Mouse (Mus musculus) NIH3T3 (cell line): ENCODE measurements at regions not wholly inside any gene's neighbourhood (a gene's known extent, or its start where the extent isn't known, plus 50 kb on each side); places are given as distances from the start of the nearest gene placed in this dataset.

Experiments
- DNase-seq: peaks from one replicate; pipeline ENCODE4 v3.0.0-alpha.2; 2012; ENCODE audit warnings: low read depth

- peak; percentile 35 for DNase-seq
Observed at GRCm38 (mm10) chr10:50241645-50242044, 350.8 kb upstream of the Ascc3 start.

GRCm38 (mm10) chr10:50203587-50203986, 388.9 kb upstream of the Ascc3 start:
- peak; percentile 3 for DNase-seq

- no peak for DNase-seq
Observed at GRCm38 (mm10) chr10:50201691-50202090, 390.8 kb upstream of the Ascc3 start.

GRCm38 (mm10) chr10:50199857-50200256, 392.6 kb upstream of the Ascc3 start:
- DNase-seq: peak; percentile 48

- no peak for DNase-seq
Observed at GRCm38 (mm10) chr10:50197897-50198538, 394.5 kb upstream of the Ascc3 start.

GRCm38 (mm10) chr10:50190276-50190675, 401.7 kb upstream of the Grik2 start:
- no peak for DNase-seq

- DNase-seq: no peak
Observed at GRCm38 (mm10) chr10:50169116-50169515, 380.6 kb upstream of the Grik2 start.

GRCm38 (mm10) chr10:50138351-50138750, 349.8 kb upstream of the Grik2 start:
- no peak for DNase-seq

GRCm38 (mm10) chr10:50137783-50138182, 349.2 kb upstream of the Grik2 start:
- DNase-seq: no peak

GRCm38 (mm10) chr10:50136165-50136564, 347.6 kb upstream of the Grik2 start:
- no peak for DNase-seq

- DNase-seq: peak; percentile 5
Observed at GRCm38 (mm10) chr10:50135499-50135898, 346.9 kb upstream of the Grik2 start.
